In the genomic region with DNA sequence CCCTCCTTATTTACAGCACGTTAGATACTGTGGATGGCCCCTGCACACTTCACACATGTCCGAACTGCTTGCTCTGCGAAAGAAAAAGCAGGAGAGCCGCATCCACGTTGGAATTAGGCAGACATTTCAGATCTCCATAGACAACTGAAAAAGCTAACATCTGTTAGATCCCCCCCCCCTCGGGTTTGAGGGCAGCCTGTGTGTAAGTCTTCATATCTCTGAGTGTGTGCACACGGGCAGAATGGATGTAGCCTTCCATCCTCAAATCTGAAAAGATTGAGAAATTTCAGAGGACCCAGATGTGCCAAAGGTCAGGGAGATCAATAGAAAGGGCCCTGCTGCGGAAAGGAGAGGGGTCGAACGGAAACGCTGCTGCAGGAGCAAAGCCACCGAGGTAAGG, we compare ENCODE assay signal across 16 mouse cellular contexts. TPM values are rescaled to one million over a fixed set of nuclear protein-coding genes. Genes with fewer than 3 reads are reported as not detected.
"Had no signal": no experiment of that assay in that cellular context is flagged by ENCODE, and none has a peak within 500 bp of the region (broad histone marks: within the 10 kb centered on the region; RNA-seq: fewer than 3 reads in every experiment).

No protein-coding gene starts in this region.

- DNase-seq: kidney, adult 8-10 months; kidney, postnatal 36 days; layer of hippocampus, adult 9-11 months; layer of hippocampus, postnatal 36 days; lung, embryonic 14.5 days; lung, postnatal 14 days; thymus, postnatal 4 days had no signal

- H3K4me1 ChIP-seq: liver, embryonic 12.5 days had no signal

- H3K4me3 ChIP-seq: limb, embryonic 15.5 days; liver, embryonic 12.5 days; megakaryocyte, embryonic 14.5 days; neural tube, embryonic 12.5 days had no signal

- H3K9ac ChIP-seq: limb, embryonic 15.5 days; liver, embryonic 12.5 days; lung, embryonic 14.5 days; neural tube, embryonic 12.5 days had no signal

- H3K4me2 ChIP-seq: limb, embryonic 15.5 days; liver, embryonic 12.5 days; lung, embryonic 14.5 days; neural tube, embryonic 12.5 days had no signal

- H3K36me3 ChIP-seq: limb, embryonic 15.5 days; liver, embryonic 12.5 days; neural tube, embryonic 12.5 days had no signal

- H3K27ac ChIP-seq: limb, embryonic 15.5 days; liver, embryonic 12.5 days; macrophage; neural tube, embryonic 12.5 days; stomach, postnatal 0 days had no signal

- ATAC-seq: liver, embryonic 12.5 days had no signal

- H3K9me3 ChIP-seq: limb, embryonic 15.5 days; liver, embryonic 12.5 days; neural tube, embryonic 12.5 days had no signal

RNA-seq across cellular contexts. Expression of gene Pitx2, which starts 5.2 kb away (rescaled TPM):
- total RNA-seq: layer of hippocampus, adult 18-20 months; layer of hippocampus, postnatal 36 days; left cerebral cortex, adult 8-10 months; monocyte, adult 5-6 weeks had no signal
- polyA plus RNA-seq: macrophage had no signal
